Mouse (Mus musculus) small intestine, adult 2 months (tissue): Measurements from ENCODE around the gene Fyco1.

Experiments used
- CTCF ChIP-seq: fragments of 200-500 bp; IDR thresholded peaks from 2 replicates; pipeline ENCODE4 v1.5.1; 2012; ENCODE audit warnings: low read depth, mild to moderate bottlenecking, control low read depth, inconsistent platforms, low read length, moderate library complexity, mixed read lengths; ENCODE audit not compliant: insufficient replicate concordance, insufficient read length; ENCODE audit errors: extremely low read depth
- POLR2A ChIP-seq: fragments of 200-500 bp; IDR thresholded peaks from 2 replicates; pipeline ENCODE4 v1.6.1; 2012; ENCODE audit warnings: low read depth, mild to moderate bottlenecking, control low read depth, inconsistent platforms, low read length, moderate library complexity

DNA sequence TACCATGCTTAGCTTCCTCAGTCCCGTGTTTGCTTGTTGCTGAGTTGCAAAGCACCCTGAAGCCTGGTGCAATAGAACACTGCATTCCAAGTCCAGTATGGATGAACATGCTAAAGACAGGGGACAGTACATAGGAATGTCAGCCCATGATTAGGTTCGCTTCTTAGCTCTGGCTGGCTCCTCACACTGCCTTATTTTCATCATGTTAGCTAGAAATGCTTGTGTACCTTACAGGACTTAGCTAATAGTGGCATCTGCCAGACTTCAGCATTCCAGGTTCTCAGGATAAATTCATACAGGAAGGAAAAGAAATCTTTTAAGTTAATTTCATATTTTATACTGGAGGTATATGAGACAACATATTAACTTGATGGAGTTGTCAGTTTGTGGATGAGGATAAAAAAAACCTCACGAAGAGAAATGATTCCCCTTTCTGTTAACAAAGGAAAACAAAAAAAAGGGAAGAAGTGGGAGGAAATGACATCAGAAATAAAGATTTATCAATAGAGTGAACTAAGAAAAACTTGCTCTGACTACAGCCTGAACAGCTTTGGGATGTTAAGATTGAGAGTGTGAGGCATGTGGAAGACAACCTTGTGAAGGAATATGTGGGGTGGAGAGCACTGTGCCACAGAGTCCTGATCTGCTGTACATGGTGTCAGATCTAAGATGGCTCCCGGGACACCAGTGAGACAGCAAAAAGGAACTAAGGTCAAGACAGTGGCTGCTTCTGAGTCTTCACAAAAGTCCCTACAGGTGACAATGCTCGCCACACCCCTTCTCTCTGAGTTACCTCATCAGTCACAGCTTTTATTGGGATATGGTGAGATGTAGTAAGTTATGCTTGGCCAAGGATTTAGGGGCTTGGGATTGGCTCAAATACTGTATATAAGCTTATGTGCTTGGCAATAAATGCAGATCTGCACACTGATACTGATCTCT lies 1.0 kb upstream of the Fyco1 start:
- TF ChIP-seq CTCF = no peak
- TF ChIP-seq POLR2A = no peak
